Mouse (Mus musculus) heart, embryonic 14.5 days (tissue): ENCODE measurements around the gene Poc1a. TPM values are rescaled to one million over a fixed set of nuclear protein-coding genes. Genes with fewer than 3 reads are reported as not detected.

Experiments
- ATAC-seq: fragments of 200-750 bp; cut with Nextera tagmentation; 2 replicates; pipeline ENCODE4 v1.8.0; 2017; ENCODE audit warnings: low read depth, moderate TSS enrichment; ENCODE audit not compliant: insufficient number of reproducible peaks, insufficient read depth, low FRiP score
- H3K27ac ChIP-seq, 2 experiments: fragments of 200-500 bp in 1 of 2; fragments of 300-500 bp in 1 of 2; sonication (generic) in 1 of 2; replicated peaks in 1 of 2; 2 replicates each; pipeline ENCODE4 v1.5.1; 2012 to 2014; ENCODE audit warnings: low read depth in 2 of 2, low read length in 2 of 2, control low read depth in 1 of 2, mild to moderate bottlenecking in 1 of 2, mixed read lengths in 1 of 2; ENCODE audit not compliant: control insufficient read depth in 1 of 2, insufficient read depth in 1 of 2
- H3K27me3 ChIP-seq: fragments of 300-500 bp; sonication (generic); 2 replicates; pipeline ENCODE4 v1.6.1; 2014; ENCODE audit warnings: mild to moderate bottlenecking, low read length, control low read depth; ENCODE audit not compliant: control insufficient read depth, insufficient read depth
- H3K36me3 ChIP-seq: fragments of 300-500 bp; sonication (generic); 2 replicates; pipeline ENCODE4 v1.6.1; 2014; ENCODE audit warnings: mild to moderate bottlenecking, control low read depth, low read length, mixed read lengths; ENCODE audit not compliant: control insufficient read depth, insufficient read depth
- H3K4me1 ChIP-seq, 2 experiments: fragments of 200-500 bp in 1 of 2; fragments of 300-500 bp in 1 of 2; sonication (generic) in 1 of 2; 2 replicates each; pipeline ENCODE4 v1.6.1; 2012 to 2014; ENCODE audit warnings: low read length in 2 of 2, control low read depth in 1 of 2, mixed read lengths in 1 of 2; ENCODE audit not compliant: control insufficient read depth in 2 of 2, insufficient read depth in 2 of 2
- H3K4me2 ChIP-seq: fragments of 300-500 bp; sonication (generic); 2 replicates; pipeline ENCODE4 v1.6.1; 2014; ENCODE audit warnings: mild to moderate bottlenecking, low read length
- H3K4me3 ChIP-seq, 2 experiments: fragments of 200-500 bp in 1 of 2; fragments of 300-500 bp in 1 of 2; sonication (generic) in 1 of 2; 2 replicates each; pipeline ENCODE4 v1.5.1; 2012 to 2014; ENCODE audit warnings: low read length in 2 of 2, mild to moderate bottlenecking in 2 of 2, control low read depth in 1 of 2, low read depth in 1 of 2, moderate library complexity in 1 of 2; ENCODE audit not compliant: control insufficient read depth in 1 of 2, insufficient read depth in 1 of 2
- H3K9ac ChIP-seq: fragments of 300-500 bp; sonication (generic); 2 replicates; pipeline ENCODE4 v1.6.1; 2014; ENCODE audit warnings: mild to moderate bottlenecking, low read length
- H3K9me3 ChIP-seq: fragments of 300-500 bp; sonication (generic); 2 replicates; pipeline ENCODE4 v1.6.1; 2016; ENCODE audit warnings: low read length, control low read depth; ENCODE audit not compliant: control insufficient read depth
- WGBS: fragments of 180-500 bp; shearing (Covaris S2); extraction: QIAGEN DNeasy Blood & Tissue Kit; methylation state at CpG from one replicate; pipeline ENCODE4 v1.1.7; 2014; 5-methylcytosine and 5-hydroxymethylcytosine counted together
- polyA plus RNA-seq: library from polyadenylated mRNA; unstranded; fragments of >200 nt; fragmentation: Nextera tagmentation; extraction: Ambion mirVana; gene quantifications from 2 replicates; pipeline ENCODE4 v1.2.1, GENCODE M21; 2014

Poc1a gene
- polyA plus RNA-seq, 1 experiment from 2014 or later, result 24.3 TPM

DNA sequence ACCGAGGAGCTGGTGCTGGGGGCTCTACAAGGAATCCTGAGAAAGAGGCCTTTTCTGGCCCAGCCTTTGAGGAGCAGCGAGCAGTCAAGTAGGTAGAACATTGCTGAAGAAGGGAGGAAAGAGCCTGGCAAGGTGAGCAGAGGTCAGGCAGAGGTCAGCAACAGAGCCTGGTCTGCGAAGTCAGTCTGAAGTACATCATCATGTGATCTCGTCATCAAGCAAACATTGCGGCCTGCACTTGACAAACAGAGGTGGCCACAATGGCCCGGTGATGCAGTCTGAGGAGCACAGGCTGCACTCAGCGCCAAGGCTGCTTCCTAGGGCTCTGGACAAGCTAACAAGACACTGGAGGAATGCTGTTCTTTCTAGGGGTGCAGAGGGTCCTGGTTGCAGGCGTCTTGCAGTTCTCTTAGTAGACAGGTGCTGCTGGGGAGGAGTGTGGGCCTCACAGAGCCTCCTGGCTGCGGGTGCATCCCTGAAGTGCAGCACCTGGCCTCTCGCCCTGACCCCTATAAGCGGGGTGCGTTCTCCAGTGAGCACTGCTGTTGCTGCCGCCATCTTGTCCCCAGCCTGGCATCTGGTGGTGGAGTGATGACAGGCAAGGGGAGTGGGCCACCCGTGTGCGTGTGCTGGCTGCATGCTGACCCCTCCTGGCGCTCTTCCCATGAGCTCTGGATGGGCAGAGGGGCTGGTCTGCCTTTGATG lies 21.7 kb downstream of the Poc1a start:
- Histone ChIP-seq H3K36me3 (peaks cover 14% of the 10 kb centered on the region), H3K4me3 (no peak overlapping the region), H3K9me3 (no peaks in the 10 kb centered on the region), H3K9ac (no peak overlapping the region; the same call in 1 of the 2 replicates), H3K4me1 (peaks cover 18 to 28% of the 10 kb centered on the region in 2 experiments), H3K27ac (peak overlapping the region in 1 of 2 experiments; percentile 41; a peak in 2 of 4 replicates), H3K27me3 (no peaks in the 10 kb centered on the region), H3K4me2 (no peak overlapping the region)
- WGBS, result 62% methylated on average over 16 of the region's 16 CpGs
- ATAC-seq, result no peak

DNA sequence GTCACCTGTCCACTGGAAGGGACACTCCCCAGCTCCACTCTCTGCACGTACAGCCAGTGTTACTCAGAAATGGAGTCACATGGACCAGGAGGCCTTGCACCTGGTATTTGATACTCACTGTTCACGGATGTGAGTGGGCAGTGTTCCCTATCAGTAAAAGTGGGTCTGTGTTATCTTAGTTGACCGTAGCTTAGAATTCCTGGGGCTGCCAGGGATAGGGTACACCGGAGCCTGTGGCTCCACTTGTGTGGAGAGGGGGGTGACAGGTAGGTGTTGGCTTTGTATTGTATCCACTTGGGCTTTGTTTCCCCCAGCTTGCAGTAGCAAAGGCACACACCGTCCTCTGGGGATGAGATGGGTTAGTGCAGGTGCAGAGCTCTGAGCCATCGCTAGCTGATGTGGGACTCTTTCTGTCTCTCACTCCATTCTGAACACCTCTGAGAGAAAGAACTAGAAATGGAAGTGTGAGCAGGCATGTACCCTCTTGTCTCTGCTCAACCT lies 22.6 kb downstream of the Poc1a start:
- 60% methylated on average over 6 of the region's 6 CpGs for WGBS
- H3K4me3 ChIP-seq, result no peak overlapping the region
- ATAC-seq, result no peak
- no peaks in the 10 kb centered on the region for H3K9me3 ChIP-seq
- H3K9ac ChIP-seq, result no peak overlapping the region
- peaks cover 18 to 28% of the 10 kb centered on the region in 2 experiments for H3K4me1 ChIP-seq
- H3K27ac ChIP-seq, result no peak overlapping the region
- H3K27me3 ChIP-seq, result no peaks in the 10 kb centered on the region
- no peak overlapping the region for H3K4me2 ChIP-seq
- peaks cover 12% of the 10 kb centered on the region; the same call in 1 of the 2 replicates for H3K36me3 ChIP-seq

DNA sequence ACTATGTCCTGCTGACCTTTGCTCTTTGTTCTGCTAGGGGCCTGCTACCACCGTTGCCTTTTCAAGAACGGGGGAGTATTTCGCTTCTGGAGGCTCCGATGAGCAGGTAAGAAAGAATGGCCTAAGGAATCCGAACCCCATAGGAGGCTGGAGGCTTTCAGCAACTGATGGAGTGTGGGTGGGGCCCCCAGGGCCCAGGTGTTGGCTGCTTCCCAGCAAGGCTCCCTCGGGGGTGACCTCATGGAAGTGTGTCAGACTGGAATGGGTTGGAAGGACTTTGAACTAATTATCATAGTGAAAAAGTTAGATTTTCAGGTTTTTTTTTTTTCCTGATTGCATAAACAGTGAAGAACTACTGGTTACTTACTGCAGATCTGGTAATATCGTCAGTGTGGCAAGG lies 24.4 kb downstream of the Poc1a start:
- H3K4me2 ChIP-seq, result no peak overlapping the region
- no peak overlapping the region for H3K27ac ChIP-seq
- H3K4me1 ChIP-seq, result peaks cover 18 to 28% of the 10 kb centered on the region in 2 experiments
- H3K9ac ChIP-seq, result no peak overlapping the region; the same call in 1 of the 2 replicates
- H3K4me3 ChIP-seq, result no peak overlapping the region
- WGBS, result 80% methylated on average over 7 of the region's 7 CpGs
- no peaks in the 10 kb centered on the region for H3K9me3 ChIP-seq
- no peaks in the 10 kb centered on the region for H3K27me3 ChIP-seq
- ATAC-seq, result no peak
- H3K36me3 ChIP-seq, result peaks cover 16% of the 10 kb centered on the region; the same call in 1 of the 2 replicates

DNA sequence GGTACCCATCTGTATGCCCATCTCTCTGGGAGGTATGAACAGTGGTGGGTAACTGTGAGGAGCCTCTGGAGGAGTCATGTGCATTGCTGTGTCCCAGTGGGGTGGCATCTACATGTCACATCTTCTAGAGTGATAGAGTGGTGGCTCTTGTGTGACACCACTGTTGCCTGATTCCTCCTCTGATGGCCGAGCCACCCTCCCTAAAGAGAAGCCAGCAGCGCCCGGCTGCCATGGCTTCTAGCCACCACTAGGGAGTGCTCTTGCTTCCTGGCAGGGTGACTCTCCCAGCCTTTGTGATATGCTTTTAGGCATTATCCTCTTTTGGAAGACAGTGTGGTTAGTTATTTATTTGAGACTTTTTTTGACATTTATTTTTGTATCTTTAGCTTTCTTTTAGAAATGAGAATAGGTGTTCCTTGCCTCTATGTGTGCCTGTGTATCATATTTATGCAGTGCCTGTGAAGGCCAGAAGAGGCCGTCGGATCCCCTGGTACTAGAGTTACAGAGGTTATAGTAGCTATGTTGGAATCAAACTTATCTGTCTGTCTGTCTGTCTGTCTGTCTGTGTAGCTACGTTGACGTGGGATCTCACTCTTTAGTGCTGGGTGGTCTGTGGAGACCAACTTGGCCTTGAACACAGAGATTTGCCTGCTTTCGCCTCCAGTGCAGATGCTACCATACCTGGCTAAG lies 25.9 kb downstream of the Poc1a start:
- Histone ChIP-seq H3K4me3 (no peak overlapping the region), H3K9me3 (no peaks in the 10 kb centered on the region), H3K9ac (no peak overlapping the region), H3K36me3 (peaks cover 16% of the 10 kb centered on the region; the same call in 1 of the 2 replicates), H3K4me2 (no peak overlapping the region), H3K27me3 (no peaks in the 10 kb centered on the region), H3K4me1 (peaks cover 19 to 29% of the 10 kb centered on the region in 2 experiments), H3K27ac (no peak overlapping the region)
- ATAC-seq, result no peak
- 43% methylated on average over 8 of the region's 8 CpGs for WGBS

DNA sequence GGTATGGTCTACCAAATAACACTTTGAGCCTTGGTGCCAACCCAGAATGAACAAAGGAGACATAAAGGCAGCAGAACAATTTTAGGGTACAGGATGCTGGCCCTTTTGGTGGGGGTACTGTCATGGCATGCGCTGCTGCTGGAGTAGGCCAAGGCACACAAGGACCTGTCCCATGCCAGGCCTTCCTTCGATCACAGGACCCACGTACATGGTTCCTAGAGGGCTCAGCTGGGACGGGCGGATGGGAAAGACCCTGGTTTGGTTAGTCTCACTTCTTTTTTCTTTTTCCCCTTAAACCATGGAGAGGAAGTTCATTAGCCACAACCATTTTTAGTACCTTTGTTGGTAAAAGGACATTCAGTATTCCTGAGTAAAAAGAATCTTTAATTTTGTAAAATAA lies 27.3 kb downstream of the Poc1a start:
- ATAC-seq, result no peak
- no peak overlapping the region for H3K4me2 ChIP-seq
- H3K27me3 ChIP-seq, result no peaks in the 10 kb centered on the region
- H3K9ac ChIP-seq, result no peak overlapping the region
- H3K4me3 ChIP-seq, result no peak overlapping the region
- no peak overlapping the region for H3K27ac ChIP-seq
- 93% methylated on average over 5 of the region's 5 CpGs for WGBS
- no peaks in the 10 kb centered on the region for H3K9me3 ChIP-seq
- peaks cover 16% of the 10 kb centered on the region; the same call in 1 of the 2 replicates for H3K36me3 ChIP-seq
- H3K4me1 ChIP-seq, result peaks cover 11 to 21% of the 10 kb centered on the region in 2 experiments

DNA sequence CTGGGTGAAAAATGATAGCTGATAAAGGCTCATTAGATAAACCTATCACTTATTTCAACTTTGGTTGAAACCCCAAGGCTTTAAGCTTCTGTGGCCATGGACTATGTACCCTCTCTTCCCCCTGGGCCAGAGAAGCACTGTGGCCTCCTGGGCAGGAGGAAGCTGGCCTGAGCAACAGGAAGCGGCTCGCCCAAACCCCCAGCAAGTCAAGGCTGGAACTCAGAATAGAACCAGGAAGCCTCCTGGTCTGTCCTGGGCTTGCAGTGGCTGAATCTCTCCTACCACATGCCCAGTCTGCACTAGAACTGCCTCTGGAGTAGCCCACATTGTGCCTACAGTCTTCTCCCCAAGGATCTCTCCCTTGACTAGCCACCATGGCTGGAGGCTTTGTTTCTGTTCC lies 27.7 kb downstream of the Poc1a start:
- Histone ChIP-seq H3K36me3 (peaks cover 16% of the 10 kb centered on the region; the same call in 1 of the 2 replicates), H3K4me2 (no peak overlapping the region), H3K27me3 (no peaks in the 10 kb centered on the region), H3K4me3 (no peak overlapping the region), H3K9me3 (no peaks in the 10 kb centered on the region), H3K4me1 (peaks cover 9 to 18% of the 10 kb centered on the region in 2 experiments), H3K9ac (no peak overlapping the region), H3K27ac (0 out of 4 replicates have a peak overlapping the region, but pooled peaks of 1 of the 2 experiments have one; percentile 44)
- WGBS, result 63% methylated on average over 2 of the region's 2 CpGs
- ATAC-seq, result no peak

DNA sequence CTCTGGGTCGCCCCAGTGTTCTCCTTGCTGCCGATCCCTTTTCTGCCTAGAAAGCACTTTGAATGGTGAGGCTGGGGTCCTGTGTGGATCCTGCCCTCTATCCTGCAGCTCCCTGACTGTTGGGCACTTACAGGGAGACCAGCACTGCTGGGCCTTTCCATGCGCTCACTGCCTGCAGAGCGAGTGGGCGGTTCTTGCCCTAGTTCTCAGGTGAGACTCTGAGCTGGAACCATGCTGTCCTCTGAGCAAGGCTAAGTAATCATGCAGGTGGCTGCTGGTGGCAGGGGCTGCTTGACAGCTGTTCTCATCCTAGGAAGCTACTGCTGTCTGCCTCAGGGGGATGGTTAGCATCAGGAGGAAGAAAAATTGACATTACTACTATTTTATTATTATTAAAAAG lies 28.1 kb downstream of the Poc1a start:
- no peak overlapping the region for H3K9ac ChIP-seq
- H3K36me3 ChIP-seq, result peaks cover 16% of the 10 kb centered on the region; the same call in 1 of the 2 replicates
- H3K27me3 ChIP-seq, result no peaks in the 10 kb centered on the region
- H3K27ac ChIP-seq, result 0 out of 4 replicates have a peak overlapping the region, but pooled peaks of 1 of the 2 experiments have one; percentile 44
- peaks cover 9 to 17% of the 10 kb centered on the region in 2 experiments for H3K4me1 ChIP-seq
- ATAC-seq, result no peak
- no peak overlapping the region for H3K4me3 ChIP-seq
- 87% methylated on average over 5 of the region's 5 CpGs for WGBS
- H3K4me2 ChIP-seq, result no peak overlapping the region
- no peaks in the 10 kb centered on the region for H3K9me3 ChIP-seq
